Mouse (Mus musculus): ENCODE measurements around the gene Kdm3a. TPM values are rescaled to one million over a fixed set of nuclear protein-coding genes. Genes with fewer than 3 reads are reported as not detected.

Kdm3a gene
- polyA plus RNA-seq, 1 experiment from 2014 or later = 69.3 TPM

DNA sequence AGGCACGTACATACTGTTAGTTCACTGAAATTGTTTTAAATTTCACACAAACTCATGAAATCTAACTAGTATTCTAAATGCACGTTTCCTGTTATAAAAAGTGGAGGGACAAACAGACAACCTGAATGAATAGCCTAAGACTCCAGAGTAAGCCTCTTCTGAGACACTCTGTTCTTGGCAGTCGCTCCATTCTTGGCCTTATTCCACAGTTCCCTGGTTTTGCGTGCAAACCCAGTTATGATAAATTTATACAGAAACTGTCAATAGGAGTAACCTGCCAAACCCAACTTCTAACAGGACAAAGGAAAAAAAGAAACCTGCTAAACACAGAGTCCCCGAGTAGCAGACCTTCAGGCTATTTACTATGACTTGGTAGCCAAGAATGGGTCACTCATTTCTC lies 10.8 kb downstream of the Kdm3a start:
- no peak overlapping the region for H3K27ac ChIP-seq
- DNase-seq (ENCODE audit: low spot score) = no peak
- no peaks in the 10 kb centered on the region for H3K9me3 ChIP-seq
- no peaks in the 10 kb centered on the region for H3K4me1 ChIP-seq (replicated peaks)
- peaks cover 100% of the 10 kb centered on the region for H3K36me3 ChIP-seq
- H3K4me3 ChIP-seq = no peak overlapping the region
- no peaks in the 10 kb centered on the region for H3K27me3 ChIP-seq (ENCODE audit: insufficient read depth, poor library complexity, severe bottlenecking)
- WGBS = 94% methylated on average over 5 of the region's 5 CpGs

DNA sequence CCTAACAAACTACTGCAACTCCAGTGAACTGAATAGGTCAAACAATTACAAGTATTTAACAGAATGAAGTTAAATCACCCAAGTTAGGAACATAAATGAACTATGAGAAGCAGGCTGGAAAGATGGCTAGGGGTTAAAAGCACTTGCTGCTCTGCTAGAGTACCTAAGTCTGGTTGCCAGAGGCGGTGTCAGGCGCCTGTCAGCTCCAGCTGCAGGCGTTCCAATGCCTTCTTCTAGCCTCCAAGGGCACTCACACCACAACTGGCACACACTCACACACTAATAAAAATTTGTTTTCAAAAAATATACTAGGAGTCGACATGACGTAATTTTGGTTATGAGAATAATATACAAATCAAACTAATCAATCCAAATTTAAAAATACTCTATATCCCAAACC lies 11.2 kb downstream of the Kdm3a start:
- Histone ChIP-seq H3K36me3 (peaks cover 100% of the 10 kb centered on the region), H3K4me3 (no peak overlapping the region), H3K27ac (no peak overlapping the region), H3K4me1 (replicated peaks) (no peaks in the 10 kb centered on the region), H3K27me3 (ENCODE audit: insufficient read depth, poor library complexity, severe bottlenecking) (no peaks in the 10 kb centered on the region), H3K9me3 (no peaks in the 10 kb centered on the region)
- DNase-seq (ENCODE audit: low spot score) = no peak
- WGBS = 90% methylated on average over 5 of the region's 5 CpGs

DNA sequence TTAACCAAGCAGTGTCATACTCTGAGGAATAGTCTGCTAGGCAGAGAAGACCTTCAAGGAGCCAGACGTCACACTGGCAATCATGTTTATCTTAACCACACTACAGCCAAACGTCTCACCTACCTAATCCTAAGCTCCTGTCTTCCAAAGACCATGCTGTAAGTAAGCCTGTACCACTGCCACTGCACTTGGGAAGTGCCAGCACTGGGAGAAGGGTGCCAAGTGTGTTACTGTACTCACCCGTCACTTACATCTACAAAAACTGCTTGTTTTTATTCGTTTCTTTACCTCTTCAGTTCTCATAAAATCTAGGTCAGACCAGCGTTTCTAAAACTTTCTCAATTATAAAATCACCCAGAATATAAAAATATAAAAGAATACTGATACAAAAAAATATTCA lies 15.8 kb downstream of the Kdm3a start:
- Histone ChIP-seq H3K27ac (no peak overlapping the region), H3K4me3 (no peak overlapping the region), H3K27me3 (ENCODE audit: insufficient read depth, poor library complexity, severe bottlenecking) (no peaks in the 10 kb centered on the region), H3K36me3 (peaks cover 100% of the 10 kb centered on the region), H3K9me3 (no peaks in the 10 kb centered on the region), H3K4me1 (replicated peaks) (no peaks in the 10 kb centered on the region)
- WGBS = 88% methylated on average over 5 of the region's 5 CpGs
- DNase-seq (ENCODE audit: low spot score) = no peak

DNA sequence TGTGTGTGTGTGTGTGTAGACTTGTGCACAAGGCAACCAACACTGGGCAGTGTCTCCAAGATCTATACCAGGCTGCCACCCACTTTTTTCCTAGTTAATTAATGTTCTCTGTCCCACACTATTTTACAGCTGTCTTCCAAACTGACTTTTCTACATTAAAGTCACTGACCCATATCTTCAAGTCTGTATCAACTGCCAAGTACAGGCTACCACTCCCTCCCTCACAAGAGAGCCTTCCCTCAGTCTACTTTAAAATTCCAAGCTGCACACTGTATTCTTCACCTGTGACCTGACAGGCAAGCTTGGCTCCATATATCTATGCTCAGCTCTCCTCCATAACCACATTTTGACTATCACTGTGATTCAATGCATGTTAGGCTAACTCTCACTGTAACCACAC lies 19.6 kb downstream of the Kdm3a start:
- DNase-seq (ENCODE audit: low spot score) = no peak
- Histone ChIP-seq H3K4me3 (no peak overlapping the region), H3K9me3 (no peaks in the 10 kb centered on the region), H3K27ac (no peak overlapping the region), H3K27me3 (ENCODE audit: insufficient read depth, poor library complexity, severe bottlenecking) (no peaks in the 10 kb centered on the region), H3K36me3 (peaks cover 100% of the 10 kb centered on the region), H3K4me1 (replicated peaks) (no peaks in the 10 kb centered on the region)

DNA sequence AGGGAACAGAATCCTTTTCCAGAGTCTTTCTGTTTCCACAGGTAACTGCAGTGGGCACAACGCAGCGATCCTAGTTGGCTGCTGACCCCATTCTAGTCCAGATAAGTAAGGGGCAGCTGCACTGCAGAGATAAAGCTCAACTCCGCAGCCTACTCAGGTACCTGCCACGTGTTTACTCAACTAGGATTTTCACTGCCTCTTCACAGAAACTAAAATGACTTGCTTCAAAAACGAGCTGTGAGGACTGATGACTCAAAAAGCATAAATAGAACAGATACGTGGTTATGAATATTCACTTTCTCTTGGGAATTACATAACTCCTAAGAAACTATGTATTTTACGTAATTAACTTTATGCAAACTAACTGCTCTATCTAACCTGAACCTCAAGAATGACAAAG lies 22.8 kb downstream of the Kdm3a start:
- no peak for DNase-seq (ENCODE audit: low spot score)
- H3K9me3 ChIP-seq = no peaks in the 10 kb centered on the region
- peaks cover 99% of the 10 kb centered on the region for H3K36me3 ChIP-seq
- H3K27me3 ChIP-seq (ENCODE audit: insufficient read depth, poor library complexity, severe bottlenecking) = no peaks in the 10 kb centered on the region
- H3K27ac ChIP-seq = no peak overlapping the region
- H3K4me1 ChIP-seq (replicated peaks) = no peaks in the 10 kb centered on the region
- WGBS = 89% methylated on average over 7 of the region's 7 CpGs
- H3K4me3 ChIP-seq = no peak overlapping the region

DNA sequence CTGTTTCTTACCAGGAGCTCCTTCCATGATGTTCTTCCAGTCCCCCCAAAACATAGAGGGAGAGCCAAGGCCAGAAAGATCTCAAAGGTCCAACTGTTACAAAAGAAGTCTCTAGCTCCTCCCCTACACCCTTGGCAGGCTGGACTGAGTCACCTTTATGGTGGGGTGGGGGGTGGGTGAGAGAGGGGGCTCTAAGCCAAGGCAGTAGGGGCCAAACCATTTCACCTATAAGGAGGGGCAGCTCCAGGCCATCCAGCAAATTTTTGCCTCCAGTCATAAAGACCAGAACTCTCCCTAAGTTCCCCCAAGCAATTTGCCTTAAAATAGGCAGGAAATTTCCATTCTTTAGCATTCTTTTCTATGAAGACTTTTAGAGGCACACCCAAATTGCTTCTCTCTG lies 23.8 kb downstream of the Kdm3a start:
- Histone ChIP-seq H3K27ac (no peak overlapping the region), H3K36me3 (peaks cover 99% of the 10 kb centered on the region), H3K4me3 (no peak overlapping the region), H3K4me1 (replicated peaks) (no peaks in the 10 kb centered on the region), H3K27me3 (ENCODE audit: insufficient read depth, poor library complexity, severe bottlenecking) (no peaks in the 10 kb centered on the region), H3K9me3 (no peaks in the 10 kb centered on the region)
- no peak for DNase-seq (ENCODE audit: low spot score)

DNA sequence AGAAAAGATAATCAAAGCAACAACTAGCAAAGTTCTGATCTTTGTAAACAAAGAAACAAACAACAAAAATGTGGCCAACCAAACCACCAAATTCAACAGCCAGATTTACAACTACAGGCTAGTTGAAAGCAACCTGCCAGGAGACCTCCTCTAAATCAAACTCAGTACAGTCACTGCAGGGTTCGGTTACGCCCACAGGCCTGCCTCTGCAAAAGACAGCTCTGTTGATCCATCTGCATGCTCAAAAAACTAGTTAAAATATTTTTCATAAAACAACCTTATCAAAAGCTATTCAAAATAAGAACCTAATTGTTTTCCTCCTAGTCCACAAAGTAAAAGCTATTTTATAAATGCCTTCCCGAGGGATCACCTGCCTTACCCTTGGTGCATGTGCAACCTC lies 25.0 kb downstream of the Kdm3a start:
- peaks cover 99% of the 10 kb centered on the region for H3K36me3 ChIP-seq
- DNase-seq (ENCODE audit: low spot score) = no peak

DNA sequence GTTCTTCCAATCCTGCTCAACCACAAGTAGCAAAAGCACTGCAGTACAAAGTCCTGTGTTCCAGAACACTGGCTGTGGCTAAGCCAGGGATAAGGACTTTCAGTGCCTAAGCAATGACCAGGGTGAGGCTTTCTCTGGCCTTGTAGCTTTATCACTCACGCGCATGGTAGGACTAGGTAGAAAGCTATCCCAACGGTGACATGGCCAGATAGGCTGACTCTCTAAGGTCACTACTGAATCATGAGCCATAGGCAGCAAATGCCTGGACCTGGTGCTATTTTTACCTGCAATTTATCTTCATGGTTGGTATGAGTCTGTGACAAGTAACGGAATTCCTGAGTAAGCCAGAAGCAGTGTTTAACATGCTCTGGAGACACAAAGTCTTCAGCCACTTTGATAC lies 42.6 kb downstream of the Kdm3a start:
- H3K9me3 ChIP-seq = no peaks in the 10 kb centered on the region
- no peak for DNase-seq (ENCODE audit: low spot score)
- WGBS = 95% methylated on average over 4 of the region's 4 CpGs
- no peaks in the 10 kb centered on the region for H3K4me1 ChIP-seq (replicated peaks)
- H3K27me3 ChIP-seq (ENCODE audit: insufficient read depth, poor library complexity, severe bottlenecking) = no peaks in the 10 kb centered on the region
- H3K4me3 ChIP-seq = no peak overlapping the region
- no peak overlapping the region for H3K27ac ChIP-seq
- H3K36me3 ChIP-seq = peaks cover 96% of the 10 kb centered on the region

More for the DNA sequence above, 25.0 kb downstream of the Kdm3a start:
- 91% methylated on average over 3 of the region's 3 CpGs for WGBS
- H3K4me1 ChIP-seq (replicated peaks) = no peaks in the 10 kb centered on the region
- H3K27ac ChIP-seq = no peak overlapping the region
- no peaks in the 10 kb centered on the region for H3K9me3 ChIP-seq
- no peaks in the 10 kb centered on the region for H3K27me3 ChIP-seq (ENCODE audit: insufficient read depth, poor library complexity, severe bottlenecking)
- H3K4me3 ChIP-seq = no peak overlapping the region

DNA sequence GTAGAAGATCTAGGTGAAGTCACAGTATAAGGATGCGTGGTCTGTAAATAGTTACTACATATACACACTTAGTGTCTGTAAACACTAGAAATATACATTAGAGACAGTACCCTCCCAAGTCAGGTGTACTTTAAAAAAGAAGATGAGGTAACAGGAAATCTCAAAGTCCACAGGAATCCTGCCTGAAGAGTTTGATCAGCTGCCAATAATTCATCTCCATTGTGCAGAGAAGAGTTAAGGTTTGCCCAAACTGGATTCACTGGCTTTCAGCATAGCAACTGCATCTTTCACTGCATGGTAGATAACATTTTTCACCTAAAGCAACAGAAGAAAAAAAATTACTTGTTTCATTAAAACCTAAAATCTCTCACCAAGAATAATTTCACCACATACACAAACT lies 43.4 kb downstream of the Kdm3a start:
- Histone ChIP-seq H3K4me3 (no peak overlapping the region), H3K4me1 (replicated peaks) (no peaks in the 10 kb centered on the region), H3K36me3 (peaks cover 88% of the 10 kb centered on the region), H3K27ac (no peak overlapping the region), H3K27me3 (ENCODE audit: insufficient read depth, poor library complexity, severe bottlenecking) (no peaks in the 10 kb centered on the region), H3K9me3 (no peaks in the 10 kb centered on the region)
- no peak for DNase-seq (ENCODE audit: low spot score)
- WGBS = 100% methylated on average over 1 of the region's 1 CpGs

DNA sequence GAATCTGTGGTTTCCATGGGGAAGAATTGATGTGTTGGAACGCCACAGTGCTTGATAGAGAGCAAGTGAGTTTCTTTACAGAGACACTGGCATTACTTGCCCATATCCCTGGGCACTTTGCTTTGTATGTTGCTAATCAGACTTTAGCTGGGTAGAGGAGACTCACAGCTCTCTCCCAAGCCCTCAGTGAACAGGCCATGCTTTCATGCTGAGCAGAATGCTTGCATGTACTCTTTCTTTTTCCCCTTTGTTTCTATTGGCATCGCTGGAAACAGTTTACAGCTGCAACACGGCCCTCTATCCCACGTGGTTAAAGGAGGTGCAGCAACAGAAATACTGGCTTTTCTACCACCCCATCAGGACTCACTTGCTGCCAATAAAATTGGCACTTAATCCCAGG lies 49.6 kb downstream of the Kdm3a start:
- 81% methylated on average over 4 of the region's 4 CpGs for WGBS
- no peaks in the 10 kb centered on the region for H3K27me3 ChIP-seq (ENCODE audit: insufficient read depth, poor library complexity, severe bottlenecking)
- H3K4me3 ChIP-seq = no peak overlapping the region
- no peaks in the 10 kb centered on the region for H3K4me1 ChIP-seq (replicated peaks)
- no peak for DNase-seq (ENCODE audit: low spot score)
- peaks cover 51% of the 10 kb centered on the region for H3K36me3 ChIP-seq
- no peaks in the 10 kb centered on the region for H3K9me3 ChIP-seq
- H3K27ac ChIP-seq = no peak overlapping the region

DNA sequence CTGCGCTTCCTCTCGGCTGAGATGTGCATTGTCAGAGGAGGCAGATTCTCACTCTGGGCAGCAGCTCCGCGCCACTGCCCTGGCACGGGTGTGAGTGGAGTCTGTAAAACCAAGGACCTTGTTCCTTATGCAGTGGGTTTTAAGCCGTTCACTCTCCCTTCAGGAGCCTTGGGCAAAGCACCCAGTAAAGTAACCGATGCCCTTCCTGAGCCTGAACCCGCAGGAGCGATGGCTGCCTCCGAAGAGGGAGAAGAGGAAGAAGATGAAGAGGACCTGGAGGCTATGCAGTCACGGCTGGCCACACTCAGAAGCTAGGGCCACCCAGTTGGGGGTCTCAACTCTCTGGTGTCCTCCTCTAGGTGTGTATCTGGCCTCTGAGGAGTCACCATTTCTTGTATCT lies 53.3 kb downstream of the Kdm3a start:
- Histone ChIP-seq H3K4me1 (replicated peaks) (no peaks in the 10 kb centered on the region), H3K9me3 (no peaks in the 10 kb centered on the region)
- WGBS = 96% methylated on average over 11 of the region's 11 CpGs

DNA sequence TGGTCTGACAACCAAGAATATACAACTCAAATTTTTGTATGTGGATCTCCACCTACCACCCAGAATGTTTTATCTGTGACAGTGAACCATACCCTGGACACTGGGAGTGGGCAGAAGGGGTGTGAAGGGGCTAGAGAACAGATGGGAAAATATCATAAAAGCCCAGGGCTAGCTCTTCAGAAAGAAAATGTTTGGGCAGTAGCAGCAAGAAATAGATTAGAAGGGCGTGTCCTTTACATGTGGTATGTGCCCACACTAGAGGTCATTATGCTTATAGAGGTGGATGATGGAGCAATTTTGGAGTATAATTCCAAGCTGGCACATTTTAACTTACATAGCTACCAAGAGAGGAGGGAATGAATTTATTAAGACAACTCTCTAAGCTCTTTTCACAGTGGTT lies 57.4 kb downstream of the Kdm3a start:
- WGBS = 88% methylated on average over 1 of the region's 1 CpGs

More for the DNA sequence above, 53.3 kb downstream of the Kdm3a start:
- Histone ChIP-seq H3K4me3 (no peak overlapping the region), H3K36me3 (peaks cover 40% of the 10 kb centered on the region), H3K27ac (no peak overlapping the region), H3K27me3 (ENCODE audit: insufficient read depth, poor library complexity, severe bottlenecking) (no peaks in the 10 kb centered on the region)
- no peak for DNase-seq (ENCODE audit: low spot score)

DNA sequence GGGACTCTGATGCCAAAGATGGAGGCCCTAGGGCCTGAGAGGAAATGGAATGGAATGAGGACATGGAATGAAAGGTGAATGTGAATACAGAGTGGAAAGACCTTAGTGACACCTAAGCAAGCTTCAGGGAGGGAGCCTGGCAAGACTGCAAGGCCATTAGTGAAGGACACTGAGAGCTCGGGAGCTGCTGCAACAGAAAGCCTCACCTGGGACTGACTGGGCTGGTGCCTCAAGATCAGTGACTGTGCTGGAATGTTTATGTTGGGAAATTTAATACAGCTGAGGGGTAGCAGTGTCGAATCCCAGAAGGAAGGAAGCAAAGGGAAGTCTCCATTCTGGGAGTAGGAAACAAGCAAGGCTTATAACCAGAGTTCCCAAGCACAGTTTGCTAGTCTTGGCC lies 63.8 kb downstream of the Kdm3a start:
- no peaks in the 10 kb centered on the region for H3K27me3 ChIP-seq (ENCODE audit: insufficient read depth, poor library complexity, severe bottlenecking)
- H3K9me3 ChIP-seq = no peaks in the 10 kb centered on the region
- H3K36me3 ChIP-seq = peaks cover 39% of the 10 kb centered on the region
- no peak overlapping the region for H3K4me3 ChIP-seq
- WGBS = 64% methylated on average over 2 of the region's 2 CpGs
- H3K27ac ChIP-seq = no peak overlapping the region
- DNase-seq (ENCODE audit: low spot score) = no peak
- H3K4me1 ChIP-seq (replicated peaks) = no peaks in the 10 kb centered on the region

More for the DNA sequence above, 57.4 kb downstream of the Kdm3a start:
- Histone ChIP-seq H3K9me3 (no peaks in the 10 kb centered on the region), H3K27me3 (ENCODE audit: insufficient read depth, poor library complexity, severe bottlenecking) (no peaks in the 10 kb centered on the region), H3K27ac (no peak overlapping the region), H3K4me3 (no peak overlapping the region), H3K4me1 (replicated peaks) (no peaks in the 10 kb centered on the region), H3K36me3 (peaks cover 56% of the 10 kb centered on the region)
- no peak for DNase-seq (ENCODE audit: low spot score)

DNA sequence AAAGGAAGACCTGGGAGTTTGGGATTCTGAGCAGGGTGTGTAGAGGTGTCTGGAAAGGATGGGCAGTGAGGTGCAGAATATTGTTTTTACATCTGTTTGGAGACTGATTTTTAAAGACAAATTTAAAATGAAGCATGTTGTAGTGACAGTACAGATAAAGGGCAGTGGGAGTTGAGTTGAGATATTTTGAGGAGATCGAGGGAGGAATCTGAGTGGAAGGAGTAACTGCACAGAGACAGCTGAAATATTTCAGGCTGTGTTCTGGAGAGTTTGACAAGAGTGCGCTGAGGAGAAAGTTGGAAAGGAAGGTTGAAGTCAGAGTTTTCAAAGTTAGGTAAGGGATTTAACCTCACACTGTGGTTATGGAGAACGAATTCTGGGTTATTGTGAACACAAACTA lies 64.2 kb downstream of the Kdm3a start:
- no peaks in the 10 kb centered on the region for H3K9me3 ChIP-seq
- no peaks in the 10 kb centered on the region for H3K4me1 ChIP-seq (replicated peaks)
- H3K36me3 ChIP-seq = peaks cover 35% of the 10 kb centered on the region
- H3K27ac ChIP-seq = no peak overlapping the region
- H3K27me3 ChIP-seq (ENCODE audit: insufficient read depth, poor library complexity, severe bottlenecking) = no peaks in the 10 kb centered on the region
- H3K4me3 ChIP-seq = no peak overlapping the region
- WGBS = 89% methylated on average over 3 of the region's 3 CpGs
- DNase-seq (ENCODE audit: low spot score) = no peak

Data from hindbrain, embryonic 10.5 days (tissue).